Mouse (Mus musculus): Measurements from ENCODE around the gene Tmem221. TPM values are rescaled to one million over a fixed set of nuclear protein-coding genes. Genes with fewer than 3 reads are reported as not detected.
A peak's percentile ranks its signal among the peaks of the same experiment; 100 is the strongest.

Tmem221 gene
- total and polyA plus RNA-seq, 3 experiments = 1.7 to 5.1 TPM; not detected in 1

GRCm38 (mm10) chr8:71586891-71587290 is 28.2 kb upstream of the Tmem221 start:
- H3K36me3 ChIP-seq (ENCODE audit: control insufficient read depth in 1 of 2, insufficient read depth in 2 of 2, low read length in 2 of 2) = no peaks in the 10 kb centered on the region
- peaks cover 4% of the 10 kb centered on the region for H3K79me2 ChIP-seq (ENCODE audit: control insufficient read depth, insufficient read depth, low read length, poor library complexity)
- DNase-seq (ENCODE audit: low read depth, low spot score) = peak; percentile 38
- TF ChIP-seq SMC3 (IDR thresholded peaks at IDR 0.05; ENCODE audit: low read depth, low read length) (peak; percentile 33; the same call in 1 of the 2 replicates), CTCF (IDR thresholded peaks at IDR 0.05 in 2 of 3, conservative IDR thresholded peaks at IDR 0.05 in 1 of 3; ENCODE audit: control insufficient read depth in 1 of 3, insufficient read depth in 1 of 3, low read depth in 2 of 3, low read length in 3 of 3, poor library complexity in 1 of 3, severe bottlenecking in 1 of 3) (peak; percentile 52 to 69 (median 54)), CHD1 (IDR thresholded peaks at IDR 0.05; ENCODE audit: low read depth, low read length) (no peak)
- no peak overlapping the region for H3K27ac ChIP-seq (ENCODE audit: control insufficient read depth, low read depth, low read length)
- H3K9ac ChIP-seq (ENCODE audit: control insufficient read depth, low read depth, low read length, poor library complexity, severe bottlenecking) = no peak overlapping the region
- 0 out of 4 replicates have a peak, but pooled peaks cover 0 to 5% of the 10 kb centered on the region in 2 experiments for H3K4me1 ChIP-seq (ENCODE audit: control insufficient read depth in 1 of 2, insufficient read depth in 2 of 2, low read length in 2 of 2)
- no peak overlapping the region for H3K4me3 ChIP-seq (ENCODE audit: control insufficient read depth in 1 of 2, insufficient read depth in 1 of 2, low read depth in 2 of 2, low read length in 2 of 2)
- H3K9me3 ChIP-seq (replicated peaks; ENCODE audit: insufficient read depth, low read length) = no peaks in the 10 kb centered on the region
- H3K27me3 ChIP-seq (ENCODE audit: control insufficient read depth in 1 of 2, insufficient read depth in 2 of 2, low read length in 2 of 2) = no peaks in the 10 kb centered on the region

- Histone ChIP-seq H3K4me3 (ENCODE audit: control insufficient read depth in 1 of 2, insufficient read depth in 1 of 2, low read depth in 2 of 2, low read length in 2 of 2) (no peak overlapping the region), H3K9me3 (replicated peaks; ENCODE audit: insufficient read depth, low read length) (no peaks in the 10 kb centered on the region), H3K27me3 (ENCODE audit: control insufficient read depth in 1 of 2, insufficient read depth in 2 of 2, low read length in 2 of 2) (no peaks in the 10 kb centered on the region), H3K4me1 (ENCODE audit: control insufficient read depth in 1 of 2, insufficient read depth in 2 of 2, low read length in 2 of 2) (0 out of 4 replicates have a peak, but pooled peaks cover 0 to 4% of the 10 kb centered on the region in 2 experiments), H3K27ac (ENCODE audit: control insufficient read depth, low read depth, low read length) (no peak overlapping the region), H3K9ac (ENCODE audit: control insufficient read depth, low read depth, low read length, poor library complexity, severe bottlenecking) (no peak overlapping the region), H3K79me2 (ENCODE audit: control insufficient read depth, insufficient read depth, low read length, poor library complexity) (no peaks in the 10 kb centered on the region), H3K36me3 (ENCODE audit: control insufficient read depth in 1 of 2, insufficient read depth in 2 of 2, low read length in 2 of 2) (no peaks in the 10 kb centered on the region)
- no peak for DNase-seq (ENCODE audit: low read depth, low spot score)
- no peak for TF ChIP-seq MAX (IDR thresholded peaks at IDR 0.05; ENCODE audit: low read length)
- TF ChIP-seq TAL1 (IDR thresholded peaks at IDR 0.05; ENCODE audit: low read length) = no peak
- no peak for TF ChIP-seq TCF12 (IDR thresholded peaks at IDR 0.05; ENCODE audit: low read depth, low read length)
- no peak for TF ChIP-seq NELFE (IDR thresholded peaks at IDR 0.05; ENCODE audit: low read depth, low read length)
- no peak for TF ChIP-seq TBP (IDR thresholded peaks at IDR 0.05; ENCODE audit: low read depth, low read length)
- no peak for TF ChIP-seq POLR2AphosphoS5 (IDR thresholded peaks at IDR 0.05; ENCODE audit: borderline replicate concordance, low read depth, low read length)
- no peak for TF ChIP-seq MXI1 (IDR thresholded peaks at IDR 0.05; ENCODE audit: low read depth, low read length)
- no peak for TF ChIP-seq SMC3 (IDR thresholded peaks at IDR 0.05; ENCODE audit: low read depth, low read length)
- no peak for TF ChIP-seq NRF1 (IDR thresholded peaks at IDR 0.05; ENCODE audit: insufficient read depth, low read depth, low read length, poor library complexity, severe bottlenecking)
- no peak for TF ChIP-seq MAFK (IDR thresholded peaks at IDR 0.05; ENCODE audit: borderline replicate concordance, low read depth, low read length)
- TF ChIP-seq GABPA (IDR thresholded peaks at IDR 0.05; ENCODE audit: low read depth, low read length) = no peak
- no peak for TF ChIP-seq UBTF (IDR thresholded peaks at IDR 0.05; ENCODE audit: borderline replicate concordance, insufficient read depth, low read depth, low read length)
- TF ChIP-seq CTCF (IDR thresholded peaks at IDR 0.05 in 2 of 3, conservative IDR thresholded peaks at IDR 0.05 in 1 of 3; ENCODE audit: control insufficient read depth in 1 of 3, insufficient read depth in 1 of 3, low read depth in 2 of 3, low read length in 3 of 3, poor library complexity in 1 of 3, severe bottlenecking in 1 of 3) = no peak
- no peak for TF ChIP-seq RCOR1 (IDR thresholded peaks at IDR 0.05; ENCODE audit: low read depth, low read length)
- TF ChIP-seq SIN3A (IDR thresholded peaks at IDR 0.05; ENCODE audit: low read length) = no peak
- TF ChIP-seq MYC (IDR thresholded peaks at IDR 0.05; ENCODE audit: low read depth, low read length) = no peak
- TF ChIP-seq JUND (IDR thresholded peaks at IDR 0.05; ENCODE audit: low read depth, low read length) = no peak
- no peak for TF ChIP-seq RAD21 (IDR thresholded peaks at IDR 0.05; ENCODE audit: low read depth, low read length)
- TF ChIP-seq USF2 (IDR thresholded peaks at IDR 0.05; ENCODE audit: borderline replicate concordance in 1 of 2, insufficient read depth in 1 of 2, low read depth in 1 of 2, low read length in 2 of 2) = no peak
- TF ChIP-seq KAT2A (conservative IDR thresholded peaks at IDR 0.05; ENCODE audit: low read depth, low read length) = no peak
Observed at GRCm38 (mm10) chr8:71580201-71580600, 21.5 kb upstream of the Tmem221 start.
